Mouse (Mus musculus) hindbrain, postnatal 0 days (tissue): ENCODE results near the gene Vps53. TPM values are rescaled to one million over a fixed set of nuclear protein-coding genes. Genes with fewer than 3 reads are reported as not detected.

Source experiments
- ATAC-seq: fragments of 200-750 bp; cut with Nextera tagmentation; 2 replicates; pipeline ENCODE4 v1.8.0; 2017; ENCODE audit warnings: mild to moderate bottlenecking, moderate TSS enrichment, moderate library complexity
- DNase-seq: peaks from one replicate; pipeline ENCODE4 v3.0.0-alpha.2; 2015; ENCODE audit warnings: low spot score
- H3K27ac ChIP-seq: fragments of 300-500 bp; sonication (generic); 2 replicates; pipeline ENCODE4 v1.5.1; 2014; ENCODE audit warnings: mild to moderate bottlenecking
- H3K27me3 ChIP-seq: fragments of 300-500 bp; sonication (generic); 2 replicates; pipeline ENCODE4 v1.6.1; 2014; ENCODE audit warnings: low read length, mixed read lengths; ENCODE audit not compliant: insufficient read depth
- H3K36me3 ChIP-seq: fragments of 300-500 bp; sonication (generic); 2 replicates; pipeline ENCODE4 v1.6.1; 2014; ENCODE audit warnings: low read length, mixed read lengths; ENCODE audit not compliant: insufficient read depth
- H3K4me1 ChIP-seq: fragments of 300-500 bp; sonication (generic); 2 replicates; pipeline ENCODE4 v1.6.1; 2014; ENCODE audit warnings: antibody characterized with exemption, low read length, mixed read lengths; ENCODE audit not compliant: insufficient read depth
- H3K4me2 ChIP-seq: fragments of 300-500 bp; sonication (generic); 2 replicates; pipeline ENCODE4 v1.6.1; 2014; ENCODE audit warnings: low read depth, mild to moderate bottlenecking, low read length, moderate library complexity, mixed read lengths
- H3K4me3 ChIP-seq: fragments of 300-500 bp; sonication (generic); 2 replicates; pipeline ENCODE4 v1.5.1; 2014; ENCODE audit warnings: low read length
- H3K9ac ChIP-seq: fragments of 300-500 bp; sonication (generic); replicated peaks from 2 replicates; pipeline ENCODE4 v1.6.1; 2014; ENCODE audit warnings: mild to moderate bottlenecking, low read length, moderate library complexity, mixed read lengths
- H3K9me3 ChIP-seq: fragments of 300-500 bp; sonication (generic); 2 replicates; pipeline ENCODE4 v1.6.1; 2016; ENCODE audit warnings: low read length, mixed read lengths
- CTCF ChIP-seq: IDR thresholded peaks from 2 replicates; pipeline ENCODE4 v1.5.1; 2016; ENCODE audit warnings: antibody characterized with exemption, control low read depth, low read depth
- WGBS: fragments of 180-500 bp; shearing (Covaris S2); extraction: QIAGEN DNeasy Blood & Tissue Kit; methylation state at CpG from one replicate; pipeline ENCODE4 v1.1.7; 2014; 5-methylcytosine and 5-hydroxymethylcytosine counted together
- polyA plus RNA-seq: library from polyadenylated mRNA; unstranded; fragments of >200 nt; fragmentation: Nextera tagmentation; extraction: Ambion mirVana; gene quantifications from 2 replicates; pipeline ENCODE4 v1.2.1, GENCODE M21; 2015
- total RNA-seq: library from RNA; depleted of rRNA; stranded (reverse); fragments of >200 nt; gene quantifications from 2 replicates; pipeline ENCODE4 v1.2.3, GENCODE M21; 2014

The Vps53 gene
- total and polyA plus RNA-seq, 2 experiments from 2014 or later, result 42.8 to 59.0 TPM

GRCm38 (mm10) chr11:76080293-76080692 lies 99.2 kb downstream of the Vps53 start:
- Histone ChIP-seq H3K9me3 (no peaks in the 10 kb centered on the region), H3K4me1 (no peaks in the 10 kb centered on the region), H3K27ac (no peak overlapping the region), H3K4me2 (no peak overlapping the region), H3K36me3 (peaks cover 35% of the 10 kb centered on the region), H3K27me3 (no peaks in the 10 kb centered on the region), H3K4me3 (no peak overlapping the region), H3K9ac (no peak overlapping the region)
- DNase-seq, result no peak
- 59% methylated on average over 2 of the region's 2 CpGs for WGBS
- no peak for ATAC-seq
- TF ChIP-seq CTCF, result no peak

- Histone ChIP-seq H3K36me3 (peaks cover 36% of the 10 kb centered on the region), H3K4me1 (no peaks in the 10 kb centered on the region)
- ATAC-seq, result no peak
These were observed 102.1 kb downstream of the Vps53 start for GRCm38 (mm10) chr11:76077341-76077740.

DNA sequence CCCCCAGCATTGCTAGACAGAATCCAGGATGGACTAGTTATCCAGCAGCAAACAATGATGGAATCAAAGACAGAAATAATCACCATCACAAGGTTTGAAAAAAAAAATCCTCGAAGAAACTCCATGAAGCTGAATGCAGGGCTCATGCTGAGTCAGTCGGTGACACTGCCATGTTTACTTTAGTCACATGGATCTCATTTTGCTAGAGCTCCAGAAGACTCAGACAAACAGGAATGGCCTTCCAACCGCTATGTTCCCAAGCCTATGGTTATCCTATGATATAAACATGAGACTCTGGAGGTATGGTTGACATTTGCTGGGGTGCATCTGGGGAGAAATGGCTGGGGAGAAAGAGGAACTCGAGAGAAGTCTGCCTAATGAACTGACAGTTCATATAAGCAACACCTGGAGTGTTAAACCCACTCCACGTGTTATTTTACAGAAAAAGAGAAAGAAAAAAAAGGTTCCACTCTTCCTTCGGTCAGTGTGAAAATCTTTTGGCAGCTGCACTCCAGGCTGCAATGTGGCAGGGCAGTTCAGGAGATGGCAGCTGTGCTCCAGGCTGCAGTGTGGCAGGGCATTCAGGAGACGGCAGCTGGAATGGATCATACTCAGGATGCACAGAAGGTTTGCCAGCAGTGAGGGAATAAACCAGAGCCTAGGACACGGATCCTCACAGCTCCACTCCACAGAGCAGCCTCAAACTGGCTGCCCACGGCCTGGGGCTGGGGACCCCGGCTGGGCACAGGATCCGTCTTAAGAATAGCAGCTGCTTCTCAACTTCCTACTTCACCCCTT lies 105.0 kb downstream of the Vps53 start:
- Histone ChIP-seq H3K36me3 (peaks cover 27% of the 10 kb centered on the region; the same call in 1 of the 2 replicates), H3K9ac (no peak overlapping the region), H3K4me2 (no peak overlapping the region), H3K9me3 (no peaks in the 10 kb centered on the region), H3K4me1 (no peaks in the 10 kb centered on the region), H3K4me3 (no peak overlapping the region), H3K27me3 (no peaks in the 10 kb centered on the region), H3K27ac (no peak overlapping the region)
- no peak for TF ChIP-seq CTCF
- no peak for DNase-seq
- ATAC-seq, result no peak
- WGBS, result 59% methylated on average over 11 of the region's 11 CpGs

More at GRCm38 (mm10) chr11:76077341-76077740, 102.1 kb downstream of the Vps53 start:
- no peak overlapping the region for H3K27ac ChIP-seq
- H3K27me3 ChIP-seq, result no peaks in the 10 kb centered on the region
- H3K4me3 ChIP-seq, result no peak overlapping the region
- DNase-seq, result no peak
- TF ChIP-seq CTCF, result no peak
- WGBS, result 88% methylated on average over 6 of the region's 6 CpGs
- H3K9ac ChIP-seq, result no peak overlapping the region
- H3K9me3 ChIP-seq, result no peaks in the 10 kb centered on the region
- no peak overlapping the region for H3K4me2 ChIP-seq

DNA sequence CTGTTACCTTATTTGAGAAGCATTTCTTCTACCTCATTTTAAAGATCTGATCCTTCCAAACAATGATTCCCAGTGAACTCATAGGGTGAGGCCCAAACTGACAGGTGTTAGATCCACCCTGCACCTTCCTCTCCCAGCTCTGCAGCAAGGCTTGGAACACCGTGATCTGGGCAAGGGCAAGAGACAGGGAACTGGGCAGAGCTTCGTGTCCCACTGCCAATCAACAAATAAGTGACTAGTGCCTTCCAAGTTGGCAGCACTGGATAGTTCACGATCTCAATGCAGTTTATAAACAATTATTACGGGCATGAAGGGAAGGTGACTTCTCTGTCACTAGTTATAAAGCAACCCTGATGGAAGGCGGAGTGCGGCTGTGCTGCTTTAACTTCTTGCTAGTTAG lies 109.6 kb downstream of the Vps53 start:
- ATAC-seq, result no peak
- TF ChIP-seq CTCF, result no peak

DNA sequence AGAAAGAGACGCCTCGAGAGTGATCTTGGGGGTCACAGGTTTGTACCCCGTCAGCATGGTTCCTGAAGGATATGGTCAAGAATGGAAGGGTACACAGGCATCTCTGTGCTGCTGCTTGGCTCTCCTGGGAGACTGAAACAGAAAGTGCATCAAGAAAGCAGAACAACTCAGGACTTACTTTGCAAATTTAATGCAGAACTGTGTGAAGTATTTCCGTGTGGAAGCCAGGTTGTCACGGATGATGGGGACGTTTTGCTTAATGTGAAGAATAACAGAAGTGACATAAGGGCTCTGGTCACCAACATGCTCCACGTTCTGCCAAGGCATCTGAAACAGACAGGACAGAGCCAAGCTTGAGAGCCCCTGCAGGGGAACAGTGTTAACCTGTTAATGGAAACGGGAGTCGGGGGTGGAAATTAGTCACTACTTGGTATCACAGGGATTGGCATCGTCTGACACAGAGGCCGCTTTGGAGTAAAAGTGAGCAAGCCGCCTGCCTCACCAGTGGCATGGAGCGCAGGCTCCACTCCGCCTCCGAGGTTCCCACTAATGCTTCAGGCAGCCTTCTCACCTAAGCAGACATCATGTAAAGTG lies 112.8 kb downstream of the Vps53 start:
- H3K4me3 ChIP-seq, result no peak overlapping the region
- no peak overlapping the region for H3K27ac ChIP-seq
- 79% methylated on average over 15 of the region's 15 CpGs for WGBS
- no peaks in the 10 kb centered on the region for H3K27me3 ChIP-seq
- ATAC-seq (no peak), DNase-seq (no peak)
- H3K4me1 ChIP-seq, result no peaks in the 10 kb centered on the region
- H3K36me3 ChIP-seq, result peaks cover 12% of the 10 kb centered on the region
- H3K9ac ChIP-seq, result no peak overlapping the region
- no peak overlapping the region for H3K4me2 ChIP-seq
- TF ChIP-seq CTCF, result no peak
- H3K9me3 ChIP-seq, result no peaks in the 10 kb centered on the region

More for the DNA sequence above, 109.6 kb downstream of the Vps53 start:
- no peak overlapping the region for H3K4me2 ChIP-seq
- H3K9ac ChIP-seq, result no peak overlapping the region
- no peaks in the 10 kb centered on the region for H3K4me1 ChIP-seq
- H3K36me3 ChIP-seq, result peaks cover 20% of the 10 kb centered on the region
- no peak overlapping the region for H3K4me3 ChIP-seq
- H3K27ac ChIP-seq, result no peak overlapping the region
- DNase-seq, result no peak
- no peaks in the 10 kb centered on the region for H3K9me3 ChIP-seq
- 87% methylated on average over 6 of the region's 6 CpGs for WGBS
- H3K27me3 ChIP-seq, result no peaks in the 10 kb centered on the region

GRCm38 (mm10) chr11:76065521-76066095 lies 113.8 kb downstream of the Vps53 start:
- TF ChIP-seq CTCF, result no peak
- no peak overlapping the region for H3K9ac ChIP-seq
- no peak overlapping the region for H3K27ac ChIP-seq
- H3K36me3 ChIP-seq, result peaks cover 7% of the 10 kb centered on the region
- H3K27me3 ChIP-seq, result no peaks in the 10 kb centered on the region
- no peaks in the 10 kb centered on the region for H3K9me3 ChIP-seq
- 67% methylated on average over 9 of the region's 9 CpGs for WGBS
- no peak overlapping the region for H3K4me3 ChIP-seq
- no peak overlapping the region for H3K4me2 ChIP-seq
- DNase-seq (peak; percentile 28), ATAC-seq (no peak)
- no peaks in the 10 kb centered on the region for H3K4me1 ChIP-seq

- peaks cover 11% of the 10 kb centered on the region for H3K36me3 ChIP-seq
- DNase-seq (no peak), ATAC-seq (no peak)
- H3K4me1 ChIP-seq, result no peaks in the 10 kb centered on the region
- H3K27ac ChIP-seq, result no peak overlapping the region
- no peak overlapping the region for H3K4me3 ChIP-seq
- H3K9me3 ChIP-seq, result no peaks in the 10 kb centered on the region
- H3K27me3 ChIP-seq, result no peaks in the 10 kb centered on the region
- no peak for TF ChIP-seq CTCF
- WGBS, result 90% methylated on average over 7 of the region's 7 CpGs
- H3K4me2 ChIP-seq, result no peak overlapping the region
- H3K9ac ChIP-seq, result no peak overlapping the region
These were observed 115.0 kb downstream of the Vps53 start for GRCm38 (mm10) chr11:76064411-76064810.
